Mouse (Mus musculus) liver (tissue): Measurements from ENCODE around the gene Hist1h3g.

Source experiments
- DNase-seq: peaks from one replicate; pipeline ENCODE4 v3.0.0-alpha.2; 2020; ENCODE audit warnings: mixed read lengths

Hist1h3g gene

DNA sequence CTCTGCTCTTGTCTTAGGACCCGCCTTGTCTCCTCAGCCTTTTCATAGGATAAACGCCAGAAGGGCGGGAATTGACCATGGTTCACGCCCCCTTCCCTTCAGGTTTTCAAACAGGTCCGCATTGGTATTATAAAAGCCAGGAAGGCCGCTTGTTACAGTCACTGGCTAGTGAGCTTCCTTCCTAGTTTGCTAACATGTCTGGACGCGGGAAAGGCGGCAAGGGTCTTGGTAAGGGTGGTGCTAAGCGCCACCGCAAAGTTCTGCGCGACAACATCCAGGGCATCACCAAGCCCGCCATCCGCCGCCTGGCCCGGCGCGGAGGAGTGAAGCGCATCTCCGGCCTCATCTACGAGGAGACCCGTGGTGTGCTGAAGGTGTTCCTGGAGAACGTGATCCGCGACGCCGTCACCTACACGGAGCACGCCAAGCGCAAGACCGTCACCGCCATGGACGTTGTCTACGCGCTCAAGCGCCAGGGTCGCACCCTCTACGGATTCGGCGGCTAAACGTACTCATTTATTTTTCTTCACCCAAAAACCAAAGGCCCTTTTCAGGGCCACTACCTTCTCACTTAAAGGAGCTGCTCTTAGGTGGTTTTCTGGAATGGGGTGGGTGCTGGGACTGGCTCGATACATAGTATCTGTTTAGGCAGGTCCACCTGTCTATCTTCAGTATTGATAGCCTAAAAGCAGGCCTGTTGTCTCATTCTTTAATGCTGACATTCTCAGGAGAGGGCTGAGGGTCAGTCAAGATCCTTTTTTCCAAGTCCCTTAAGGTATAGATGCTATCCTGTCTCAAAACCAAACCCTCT is 46.4 kb downstream of the Hist1h3g start, which contains the start of gene Hist1h4d:
Gene Hist1h4d, plus strand, starts transcription at position 191 of the 811 bp plus-strand sequence.
- DNase-seq, result peak; percentile 94

DNA sequence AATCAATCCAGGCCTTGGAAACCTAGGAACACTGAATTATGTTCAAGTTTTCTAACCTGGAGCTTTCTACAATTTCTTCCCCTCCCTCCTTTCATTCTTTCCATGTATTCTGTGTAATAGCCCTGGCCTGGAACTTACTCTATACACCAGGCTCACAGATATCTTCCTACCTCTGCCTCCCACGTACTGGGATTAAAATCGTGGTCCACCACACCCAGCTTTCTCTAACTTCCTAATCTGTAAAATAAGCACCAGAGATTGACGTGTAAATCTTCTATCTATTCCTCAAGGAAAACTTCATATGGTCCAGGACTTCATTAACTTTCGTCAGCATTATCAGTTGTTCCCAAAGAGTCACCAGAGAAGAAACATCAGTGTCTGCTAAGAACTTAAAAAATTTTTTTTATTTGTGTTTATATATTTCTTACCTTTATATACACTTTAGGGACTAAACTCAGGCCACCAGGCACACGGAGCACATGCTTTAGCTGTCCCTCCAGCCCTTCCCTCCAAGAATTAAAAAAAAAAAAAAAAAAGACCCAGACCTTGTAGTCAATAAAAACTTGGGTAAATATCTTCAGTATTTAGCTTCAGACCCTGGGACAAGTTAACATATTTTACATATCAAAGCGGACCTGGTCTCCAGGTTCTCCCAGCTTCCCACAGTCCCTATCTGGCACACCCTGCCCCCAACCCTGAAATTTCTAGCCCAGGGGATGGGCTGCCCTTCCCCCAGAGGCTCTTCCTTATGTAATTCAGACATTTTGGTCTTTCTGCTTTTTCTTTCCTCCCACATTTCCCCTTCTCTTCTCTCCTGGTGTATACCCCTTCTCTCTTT is 47.2 kb downstream of the Hist1h3g start:
- peak; percentile 25 for DNase-seq

DNA sequence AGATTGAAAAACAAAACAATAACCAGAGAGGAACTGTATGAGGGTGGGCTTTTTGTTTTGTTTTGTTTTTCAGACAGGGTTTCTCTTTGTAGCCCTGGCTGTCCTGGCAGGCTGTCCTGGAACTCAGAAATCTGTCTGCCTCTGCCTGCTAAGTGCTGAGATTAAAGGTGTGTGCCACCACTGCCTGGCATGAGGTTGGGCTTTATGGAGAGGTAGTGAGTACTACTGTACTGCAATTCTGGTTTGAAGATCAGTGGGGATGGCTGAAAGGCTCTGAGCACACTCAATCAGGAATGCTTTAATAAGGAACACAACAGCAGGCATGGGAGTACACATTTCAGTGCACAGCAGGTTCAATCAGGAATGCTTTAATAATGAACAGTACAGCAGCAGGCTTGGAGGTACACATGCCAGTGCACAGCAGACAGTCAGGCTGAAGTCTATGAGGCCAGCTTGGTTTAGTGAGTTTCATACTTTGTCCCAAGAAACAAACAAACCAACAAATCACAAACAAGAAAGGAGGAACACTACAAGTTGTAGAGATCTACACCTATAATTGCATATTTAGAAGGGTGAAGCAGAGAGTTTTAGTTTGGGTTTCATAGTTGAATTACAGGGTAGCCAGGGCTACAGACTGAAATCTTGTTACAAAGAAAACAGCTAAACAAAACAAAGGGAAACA is 48.3 kb downstream of the Hist1h3g start:
- no peak for DNase-seq

DNA sequence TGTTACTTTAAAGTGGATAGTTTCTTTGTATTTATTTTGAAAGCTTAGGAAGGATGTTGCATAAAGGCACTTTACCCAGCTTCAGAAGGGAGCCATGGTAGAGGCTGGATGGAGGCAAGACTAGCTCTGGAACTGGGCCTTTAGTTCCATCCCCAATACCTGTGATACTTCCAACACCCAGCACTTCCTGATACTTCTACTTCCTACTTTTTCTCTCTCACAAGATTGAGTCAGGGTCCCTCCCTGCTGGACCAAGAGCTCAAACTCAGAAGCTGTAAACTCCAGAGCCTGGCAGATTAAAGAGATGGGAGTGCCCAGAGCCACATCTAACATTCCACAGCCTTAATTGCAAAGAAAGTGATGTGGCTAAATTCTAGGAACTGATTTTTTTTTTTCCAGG is 49.1 kb downstream of the Hist1h3g start:
- DNase-seq, result peak; percentile 31

DNA sequence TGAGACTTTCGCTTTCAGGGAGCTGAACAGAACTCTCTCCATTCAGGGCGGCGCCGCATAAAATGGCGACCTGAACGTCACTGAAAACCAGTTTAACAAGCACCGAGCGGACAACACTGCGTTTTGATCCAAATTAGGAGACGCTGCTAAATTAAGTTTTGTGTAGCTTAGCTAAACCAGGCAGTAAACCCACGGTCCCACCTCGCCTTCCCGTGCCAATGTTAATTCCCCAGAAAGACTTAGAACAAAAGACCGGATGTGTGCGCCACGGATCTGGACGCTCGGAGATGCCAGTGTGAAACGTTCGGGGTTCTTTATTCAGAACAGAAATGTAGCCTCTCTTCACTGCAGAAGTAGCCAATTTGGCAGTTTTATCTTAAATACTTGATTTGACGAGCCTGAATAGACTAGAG is 49.8 kb downstream of the Hist1h3g start:
- DNase-seq, result peak; percentile 85
